Mouse (Mus musculus) testis, postnatal 14 days (tissue): ENCODE measurements around the gene Esr1.

Experiments
- DNase-seq: peaks from one replicate; pipeline ENCODE4 v3.0.0; 2021; ENCODE audit warnings: low spot score

Esr1 gene

GRCm38 (mm10) chr10:4620596-4621504 lies 9.5 kb downstream of the Esr1 start:
- DNase-seq, result no peak

GRCm38 (mm10) chr10:4621505-4621815 lies 10.1 kb downstream of the Esr1 start:
- DNase-seq, result no peak

GRCm38 (mm10) chr10:4623319-4623718 lies 11.9 kb downstream of the Esr1 start:
- DNase-seq, result no peak

- DNase-seq, result no peak
These were observed 13.2 kb downstream of the Esr1 start for GRCm38 (mm10) chr10:4624581-4624980.

- no peak for DNase-seq
These were observed 13.9 kb downstream of the Esr1 start for GRCm38 (mm10) chr10:4625300-4625699.

GRCm38 (mm10) chr10:4626432-4626831 lies 15.0 kb downstream of the Esr1 start:
- peak; percentile 33 for DNase-seq

GRCm38 (mm10) chr10:4626996-4627395 lies 15.6 kb downstream of the Esr1 start:
- DNase-seq, result no peak

- DNase-seq, result no peak
These were observed 16.0 kb downstream of the Esr1 start for GRCm38 (mm10) chr10:4627415-4627814.

GRCm38 (mm10) chr10:4629314-4629713 lies 17.9 kb downstream of the Esr1 start:
- no peak for DNase-seq

- DNase-seq, result no peak
These were observed 20.9 kb downstream of the Esr1 start for GRCm38 (mm10) chr10:4632211-4632704.

- DNase-seq, result no peak
These were observed 22.1 kb downstream of the Esr1 start for GRCm38 (mm10) chr10:4633287-4634030.

- no peak for DNase-seq
These were observed 24.3 kb downstream of the Esr1 start for GRCm38 (mm10) chr10:4635740-4636139.

- DNase-seq, result peak; percentile 18
These were observed 34.7 kb downstream of the Esr1 start for GRCm38 (mm10) chr10:4646074-4646473.

- no peak for DNase-seq
These were observed 35.5 kb downstream of the Esr1 start for GRCm38 (mm10) chr10:4646851-4647250.

- no peak for DNase-seq
These were observed 54.0 kb downstream of the Esr1 start for GRCm38 (mm10) chr10:4665380-4665779.

GRCm38 (mm10) chr10:4667006-4667405 lies 55.6 kb downstream of the Esr1 start:
- no peak for DNase-seq

GRCm38 (mm10) chr10:4670053-4670452 lies 58.7 kb downstream of the Esr1 start:
- DNase-seq, result no peak

GRCm38 (mm10) chr10:4671876-4672275 lies 60.5 kb downstream of the Esr1 start:
- peak; percentile 40 for DNase-seq

GRCm38 (mm10) chr10:4673311-4673816 lies 62.0 kb downstream of the Esr1 start:
- no peak for DNase-seq

GRCm38 (mm10) chr10:4674983-4675592 lies 63.7 kb downstream of the Esr1 start:
- peak; percentile 20 for DNase-seq

GRCm38 (mm10) chr10:4683106-4683505 lies 71.7 kb downstream of the Esr1 start:
- DNase-seq, result peak; percentile 9

GRCm38 (mm10) chr10:4683711-4684265 lies 72.4 kb downstream of the Esr1 start:
- DNase-seq, result peak; percentile 12
